Mouse (Mus musculus) left cerebral cortex, postnatal 25 days (tissue): Measurements from ENCODE around the gene Fate1. TPM values are rescaled to one million over a fixed set of nuclear protein-coding genes. Genes with fewer than 3 reads are reported as not detected.
"Not testable (repeated sequence)": the region's sequence is repeated elsewhere in the genome, so short reads cannot be mapped to it uniquely, and the experiment has no call there.

Experiments
- DNase-seq, 2 experiments: peaks; one replicate each; pipeline ENCODE4 v3.0.0; 2022; ENCODE audit warnings: low spot score in 2 of 2, mixed read lengths in 1 of 2
- intact Hi-C: fragments of 180-260 bp; cut with DNase I; formaldehyde crosslinking; loops from one replicate; pipeline ENCODE4 v1.15.1; 2025
- total RNA-seq, 2 experiments: library from RNA; stranded (reverse); gene quantifications; 2 replicates each; pipeline ENCODE4 v1.2.3; 2021

Gene Fate1
- not detected for total RNA-seq

DNA sequence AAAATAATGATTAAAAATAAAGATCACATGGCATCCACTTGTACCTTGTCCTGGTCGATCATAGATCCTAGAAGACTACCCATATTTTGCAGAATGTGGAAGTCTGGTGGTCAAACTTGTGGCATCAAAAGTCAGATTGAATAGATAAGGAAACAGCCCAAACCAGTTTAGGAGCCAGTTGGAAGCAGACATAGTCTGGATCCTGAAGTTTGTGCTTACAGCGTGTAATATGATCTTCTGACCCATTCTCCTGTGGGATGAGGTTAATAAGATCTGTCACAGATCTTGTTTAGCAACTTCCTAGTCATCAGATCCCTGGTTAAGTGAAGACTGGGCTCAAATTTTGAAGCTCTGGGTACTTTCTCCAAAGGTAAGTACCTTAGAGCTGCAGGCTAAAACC is at the start of gene Fate1:
Gene Fate1 (plus strand): TSS at position 301 of the 400 bp plus-strand sequence.
- DNase-seq, result no peak
- intact Hi-C loops, result no loop called here

DNA sequence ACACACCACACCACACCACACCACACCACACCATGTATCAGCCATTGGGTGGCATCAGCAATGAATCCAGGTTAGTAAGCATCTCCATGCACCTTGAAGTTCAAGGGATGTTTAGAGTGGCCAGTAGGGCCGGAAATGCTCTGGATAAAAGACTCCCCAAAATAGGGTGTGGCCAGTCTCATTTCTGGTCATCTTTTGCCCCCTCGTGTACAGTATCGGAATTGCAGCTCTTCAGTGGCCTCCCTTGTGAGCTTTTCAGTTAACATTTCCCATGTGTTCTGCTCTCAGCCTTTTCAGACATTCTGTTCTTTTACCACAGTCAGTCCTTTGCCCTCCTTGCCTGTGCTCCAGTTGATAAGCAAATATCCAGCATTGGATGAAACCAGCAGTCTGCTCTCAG is 26.2 kb upstream of the Fate1 start:
- DNase-seq, result peak; percentile 25 to 32
- intact Hi-C loops, result loop anchor here (1.0 kb wide), 1 partner anchor 298 kb away; no protein-coding TSS in a partner anchor

- DNase-seq, result no peak
- intact Hi-C loops, result no loop called here
Measured at GRCm38 (mm10) chrX:71958366-71958765, 14.4 kb upstream of the Fate1 start.

- intact Hi-C loops, result no loop called here
- DNase-seq, result peak; percentile 19 to 31
Measured at GRCm38 (mm10) chrX:71962073-71963051, 10.4 kb upstream of the Fate1 start, which contains the start of gene Prrg3. Gene Prrg3 (plus strand): TSS chrX:71962624.

DNA sequence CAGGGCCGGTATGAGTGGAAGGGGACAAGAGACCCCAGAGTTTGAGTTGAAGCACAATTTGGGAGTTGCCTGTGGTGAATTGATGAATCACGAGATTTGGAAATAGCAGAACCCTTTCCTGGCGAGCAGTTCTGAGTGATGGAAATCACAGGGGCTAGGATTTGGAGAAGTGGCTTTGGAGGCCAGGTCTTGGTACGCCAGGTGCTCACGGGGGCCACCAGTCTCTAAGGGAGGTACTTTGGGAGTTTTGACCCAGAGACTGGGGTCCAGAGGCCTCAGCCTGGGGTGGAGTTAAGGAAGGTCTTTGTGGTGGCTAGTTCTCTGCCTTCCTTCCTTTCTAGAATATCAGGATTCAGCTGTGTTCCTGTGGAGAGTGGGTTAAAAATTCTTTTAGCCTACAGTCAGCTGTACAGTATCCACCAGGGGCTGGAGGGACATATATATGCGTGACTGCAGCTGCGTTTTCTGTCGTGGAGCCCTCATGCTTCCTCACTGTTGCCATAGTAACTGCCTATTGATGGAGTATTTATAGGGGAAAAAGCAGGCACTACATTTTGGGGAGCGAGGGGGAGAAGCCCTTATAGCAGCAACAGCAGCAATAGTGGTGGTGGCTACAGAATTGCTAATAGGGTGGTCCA is 9.4 kb upstream of the Fate1 start:
- DNase-seq, result peak; percentile 16 to 37

GRCm38 (mm10) chrX:71968216-71968615 is 4.6 kb upstream of the Fate1 start:
- intact Hi-C loops, result loop anchor here (5.0 kb wide), 1 partner anchor 44 kb away; no protein-coding TSS in a partner anchor
- DNase-seq, result no peak

More for the DNA sequence above, 9.4 kb upstream of the Fate1 start:
- intact Hi-C loops, result no loop called here

GRCm38 (mm10) chrX:71968816-71969215 is 4.0 kb upstream of the Fate1 start:
- intact Hi-C loops, result loop anchor here (5.0 kb wide), 1 partner anchor 43 kb away; no protein-coding TSS in a partner anchor
- peak; percentile 9 to 86 for DNase-seq

DNA sequence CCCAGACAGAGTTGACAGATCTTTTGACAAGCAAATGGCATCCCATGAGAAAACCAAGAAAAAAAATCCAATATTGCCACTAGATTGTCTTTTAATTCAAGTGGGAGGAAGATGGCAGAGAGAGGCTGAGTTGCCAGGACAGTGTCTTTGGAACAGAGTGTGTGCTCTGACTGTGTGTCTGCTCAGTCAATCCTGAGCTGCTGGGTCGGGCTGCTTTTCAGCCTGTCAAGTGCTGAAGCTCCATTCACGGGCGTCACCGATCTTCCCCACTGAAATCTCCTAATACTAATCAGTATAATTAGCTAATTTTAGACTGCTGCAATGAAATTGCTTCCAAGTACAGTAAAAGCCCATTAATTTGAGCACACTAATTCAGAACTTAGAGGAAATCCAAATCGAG is 1.5 kb upstream of the Fate1 start:
- intact Hi-C loops, result no loop called here

DNA sequence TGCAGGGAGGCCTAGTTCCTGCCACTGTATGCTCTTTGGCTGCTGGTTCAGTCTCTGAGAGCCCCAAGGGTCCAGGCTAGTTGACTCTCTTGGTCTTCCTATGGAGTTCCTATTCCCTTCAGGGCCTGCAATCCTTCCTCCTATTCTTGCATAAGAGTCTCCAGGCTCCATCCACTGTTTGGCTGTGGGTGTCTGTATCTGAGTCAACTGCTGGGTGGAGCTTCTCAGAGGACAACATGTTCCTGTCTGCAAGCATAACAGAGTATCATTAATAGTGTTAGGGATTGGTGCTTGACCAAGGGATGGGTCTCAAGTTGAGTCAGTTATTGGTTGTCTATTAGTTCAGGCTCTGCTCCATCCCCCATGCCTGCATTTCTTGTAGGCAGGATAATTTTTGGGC is 4.9 kb downstream of the Fate1 start:
- DNase-seq, intact Hi-C loops: not testable (repeated sequence)

More for the DNA sequence above, 1.5 kb upstream of the Fate1 start:
- DNase-seq, result no peak

DNA sequence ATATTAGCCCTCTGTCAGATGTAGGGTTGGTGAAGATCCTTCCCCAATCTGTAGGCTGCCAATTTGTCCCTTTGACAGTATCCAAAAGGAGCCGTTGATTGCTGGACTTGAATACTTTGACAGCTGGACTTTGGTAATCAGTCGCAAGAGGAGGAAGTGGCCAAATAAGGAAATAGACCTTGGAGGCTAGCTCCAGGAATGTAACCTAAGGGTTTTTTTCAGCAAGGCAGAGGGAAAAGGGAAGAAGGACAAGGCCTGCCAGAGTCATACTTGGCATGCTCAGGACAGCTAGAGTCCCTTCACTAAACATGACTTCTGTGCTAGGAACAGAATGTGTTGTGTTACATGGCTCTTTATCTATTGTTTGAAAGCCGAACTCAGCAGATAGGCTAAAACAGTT is 7.7 kb downstream of the Fate1 start:
- intact Hi-C loops, result no loop called here

DNA sequence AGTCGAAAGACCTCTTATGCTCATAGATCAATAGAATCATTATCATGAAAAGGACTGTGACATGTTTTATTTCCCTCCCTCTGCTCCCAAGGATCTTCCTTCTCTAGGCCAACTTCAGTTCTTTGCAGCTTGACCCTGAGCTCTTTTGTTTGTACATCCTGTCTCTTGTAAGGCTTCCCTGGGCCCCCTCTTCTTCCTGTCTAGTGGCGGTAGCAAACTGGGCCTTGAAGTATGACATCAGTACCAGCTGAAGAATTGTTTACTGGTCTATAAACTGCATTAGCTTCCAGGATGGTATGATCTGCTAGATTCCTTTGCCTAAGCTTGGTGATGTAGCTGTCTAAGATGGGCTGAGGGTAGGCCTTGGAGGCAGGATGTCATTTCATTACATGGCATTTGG is 8.5 kb downstream of the Fate1 start:
- intact Hi-C loops, result no loop called here
- no peak for DNase-seq

More for the DNA sequence above, 7.7 kb downstream of the Fate1 start:
- DNase-seq, result no peak

DNA sequence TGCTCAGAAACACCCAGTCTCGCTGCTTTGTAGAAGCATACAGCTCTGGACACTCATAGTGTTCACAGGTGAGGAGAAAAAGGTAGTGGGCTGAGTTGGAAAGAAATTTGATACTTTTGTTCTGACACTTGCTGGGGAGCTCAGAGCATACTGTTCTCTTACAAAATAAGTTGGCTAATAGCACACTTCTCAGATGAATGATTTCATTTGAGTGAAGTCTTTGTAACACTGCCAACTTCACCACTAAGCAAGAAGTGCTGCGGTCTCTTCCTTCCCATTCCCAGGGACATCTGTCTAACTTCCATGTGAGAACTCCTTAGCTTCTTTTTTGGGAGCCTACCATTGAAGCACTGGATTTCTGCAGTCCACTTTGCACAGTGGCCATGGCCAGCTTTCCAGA is 10.4 kb downstream of the Fate1 start:
- intact Hi-C loops, result no loop called here
- DNase-seq, result no peak

DNA sequence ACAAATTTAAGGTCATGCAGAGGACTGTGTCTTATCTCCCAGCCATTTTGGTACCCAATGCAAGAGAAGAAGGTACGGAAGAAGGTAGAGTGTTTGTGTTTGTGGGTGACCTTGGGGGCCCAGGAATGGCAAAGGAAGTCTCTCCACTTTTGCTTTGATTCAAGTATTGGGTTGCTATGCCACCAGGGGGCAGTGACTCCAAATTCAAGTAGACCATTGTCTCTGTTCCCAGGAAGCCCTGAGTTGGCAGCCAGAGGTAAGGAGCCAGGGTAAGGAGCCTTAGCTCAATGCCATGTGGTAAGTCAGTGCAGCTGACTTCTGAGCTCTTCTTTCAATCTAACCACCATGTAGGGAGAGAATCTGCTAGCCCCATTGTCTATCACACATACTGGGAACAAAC is 11.0 kb downstream of the Fate1 start:
- intact Hi-C loops, result no loop called here
- DNase-seq, result no peak

GRCm38 (mm10) chrX:71991549-71991948 is 18.8 kb downstream of the Fate1 start, which contains the start of gene Cnga2:
Gene Cnga2 (plus strand): TSS chrX:71991849.
- intact Hi-C loops, result no loop called here
- DNase-seq, result no peak

DNA sequence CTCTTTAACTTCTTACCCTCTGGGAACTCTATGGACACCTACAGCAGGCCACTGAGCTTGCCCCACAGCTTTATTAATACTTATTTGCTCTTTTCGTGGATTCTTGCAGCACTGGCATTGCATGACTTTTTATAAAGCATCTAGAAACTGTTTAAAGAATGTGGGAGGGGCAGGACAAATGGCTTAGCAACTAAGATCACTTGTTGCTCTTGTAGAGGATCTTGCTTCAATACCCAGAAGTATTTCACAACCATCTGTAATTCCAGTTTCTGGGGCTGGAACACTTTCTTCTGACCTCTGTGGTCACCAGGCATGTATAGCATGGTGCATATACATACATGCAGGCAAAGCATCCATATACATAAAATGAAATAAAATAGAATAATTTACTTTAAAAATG is 23.2 kb downstream of the Fate1 start:
- intact Hi-C loops, result no loop called here
- no peak for DNase-seq

- intact Hi-C loops, result loop anchor here (5.0 kb wide), 2 partner anchors 43 to 892 kb away; no protein-coding TSS in a partner anchor
- DNase-seq, result no peak
Measured at GRCm38 (mm10) chrX:72009930-72010329, 37.1 kb downstream of the Fate1 start.

GRCm38 (mm10) chrX:72012236-72012635 is 39.5 kb downstream of the Fate1 start:
- peak; percentile 36 to 81 for DNase-seq
- intact Hi-C loops, result loop anchor here (2.0 to 5.0 kb wide), 3 partner anchors 45 to 890 kb away; no protein-coding TSS in a partner anchor

- intact Hi-C loops, result loop anchor here (2.0 to 5.0 kb wide), 3 partner anchors 46 to 889 kb away; no protein-coding TSS in a partner anchor
- DNase-seq, result peak; percentile 10 to 38
Measured at GRCm38 (mm10) chrX:72012804-72013203, 40.0 kb downstream of the Fate1 start.

DNA sequence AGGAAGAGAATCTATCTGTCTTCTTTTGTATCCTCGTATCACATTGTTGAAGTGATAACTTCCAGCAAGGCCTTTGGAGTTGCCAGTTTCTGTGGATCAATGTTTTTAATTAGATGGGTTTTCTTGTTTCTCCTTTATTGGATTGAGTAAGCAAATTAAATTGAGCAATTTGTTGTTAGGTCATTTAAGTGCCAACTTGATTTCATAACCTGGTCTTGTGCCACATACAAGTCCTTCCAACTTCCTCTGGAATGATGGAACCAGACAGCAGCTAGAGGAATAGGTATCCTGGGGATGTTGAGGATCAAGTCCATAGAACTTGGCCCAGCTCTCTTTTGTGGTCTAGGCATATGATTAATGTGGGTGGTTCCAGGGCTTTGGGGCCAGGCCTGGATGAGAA is 49.5 kb downstream of the Fate1 start:
- intact Hi-C loops, result no loop called here
- no peak for DNase-seq

DNA sequence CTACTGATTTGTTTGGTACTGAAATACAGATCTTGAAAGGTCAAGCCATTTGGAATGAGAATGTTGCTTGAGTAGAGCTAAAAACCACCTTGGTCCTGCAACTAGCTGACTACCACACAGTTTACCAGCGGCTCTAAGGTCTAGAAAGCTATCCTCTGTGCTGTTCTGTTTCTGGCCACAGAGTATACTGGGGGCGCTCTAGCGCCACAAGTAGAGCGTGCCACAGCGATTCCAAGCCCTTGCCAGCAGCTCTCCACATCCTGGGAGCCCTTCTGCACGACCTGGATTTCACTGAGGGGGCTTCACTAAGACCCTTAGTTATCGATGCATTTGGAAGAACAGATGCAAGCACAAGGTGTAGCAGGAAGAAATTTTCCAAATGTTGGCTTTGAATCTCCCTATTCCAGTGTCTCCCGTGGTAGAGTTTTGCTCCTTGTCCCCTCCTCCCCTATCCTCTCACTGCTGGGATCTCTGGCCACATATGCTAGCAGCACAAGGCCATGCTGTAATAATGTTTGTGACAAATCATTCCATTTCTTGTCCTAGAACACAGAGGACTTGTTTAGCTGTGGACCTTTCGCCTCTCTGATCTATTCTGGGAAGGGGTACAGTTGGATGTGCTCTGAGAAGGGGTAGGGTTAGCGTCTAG is 50.1 kb downstream of the Fate1 start:
- peak; percentile 8 to 61 for DNase-seq

More for the DNA sequence above, 50.1 kb downstream of the Fate1 start:
- intact Hi-C loops, result no loop called here
